ENCODE assay signal across 9 mouse cellular contexts in genomic region chr14:32598437-32599219, GRCm38 (mm10). TPM values are rescaled to one million over a fixed set of nuclear protein-coding genes. Genes with fewer than 3 reads are reported as not detected.
DNase-seq lines count a peak whose midpoint lies in the region; ATAC-seq and TF ChIP-seq lines count a peak whose summit lies in the region.
"Had no signal": no experiment of that assay in that cellular context is flagged by ENCODE, and none has a peak within 500 bp of the region (broad histone marks: within the 10 kb centered on the region; RNA-seq: fewer than 3 reads in every experiment).

No protein-coding gene starts in this region.

- no peak for TF ChIP-seq CTCF in lung, adult 2 months (IDR thresholded peaks at IDR 0.05; ENCODE audit: insufficient read depth, low read length)

- peaks cover 8% of the 10 kb centered on the region; the same call in 1 of the 2 replicates for H3K4me1 ChIP-seq in kidney, embryonic 14.5 days (ENCODE audit: control insufficient read depth, insufficient read depth, low read length)
- peaks cover 29% of the 10 kb centered on the region for H3K4me1 ChIP-seq in forebrain, embryonic 13.5 days
- H3K4me1 ChIP-seq in limb, embryonic 14.5 days (ENCODE audit: control insufficient read depth, insufficient read depth, low read length) = peaks cover 6% of the 10 kb centered on the region; the same call in 1 of the 2 replicates
- H3K4me1 ChIP-seq in neural tube, embryonic 15.5 days = peaks cover 41% of the 10 kb centered on the region
- no peaks in the 10 kb centered on the region for H3K4me1 ChIP-seq in lung, adult 2 months (ENCODE audit: control insufficient read depth, insufficient read depth, low read length)

- peaks cover 97% of the 10 kb centered on the region for H3K27me3 ChIP-seq in kidney, embryonic 14.5 days (ENCODE audit: control insufficient read depth, insufficient read depth, low read length)
- peaks cover 97% of the 10 kb centered on the region for H3K27me3 ChIP-seq in forebrain, embryonic 13.5 days
- H3K27me3 ChIP-seq in limb, embryonic 14.5 days (ENCODE audit: control insufficient read depth, insufficient read depth, low read length) = peaks cover 91% of the 10 kb centered on the region
- H3K27me3 ChIP-seq in neural tube, embryonic 15.5 days (replicated peaks) = peaks cover 88% of the 10 kb centered on the region

- DNase-seq in kidney, adult 11 months = no peak
- no peak for DNase-seq in limb, embryonic 14.5 days (ENCODE audit: low spot score)
- DNase-seq in cerebellum, adult 11-12 months = no peak
- no peak for DNase-seq in lung, adult 2 months
- DNase-seq: right cerebral cortex, adult 18-20 months had no signal

- no peak overlapping the region for H3K9ac ChIP-seq in kidney, embryonic 14.5 days (ENCODE audit: low read depth, low read length)
- H3K9ac ChIP-seq in forebrain, embryonic 13.5 days = no peak overlapping the region
- no peak overlapping the region for H3K9ac ChIP-seq in limb, embryonic 14.5 days (ENCODE audit: low read depth, low read length, severe bottlenecking)
- no peak overlapping the region for H3K9ac ChIP-seq in neural tube, embryonic 15.5 days (replicated peaks)

- WGBS in kidney, embryonic 14.5 days = 5% methylated on average over 23 of the region's 23 CpGs
- WGBS in forebrain, embryonic 13.5 days = 4% methylated on average over 23 of the region's 23 CpGs
- WGBS in limb, embryonic 14.5 days = 8% methylated on average over 23 of the region's 23 CpGs
- 3% methylated on average over 23 of the region's 23 CpGs for WGBS in neural tube, embryonic 15.5 days
- 12% methylated on average over 23 of the region's 23 CpGs for WGBS in lung, adult 2 months

- no peak overlapping the region for H3K4me2 ChIP-seq in kidney, embryonic 14.5 days (replicated peaks; ENCODE audit: low read depth, low read length)
- H3K4me2 ChIP-seq in forebrain, embryonic 13.5 days = peak overlapping the region; percentile 59; the same call in 1 of the 2 replicates
- H3K4me2 ChIP-seq in limb, embryonic 14.5 days (replicated peaks; ENCODE audit: low read depth, low read length, severe bottlenecking) = no peak overlapping the region
- peak overlapping the region; percentile 62 for H3K4me2 ChIP-seq in neural tube, embryonic 15.5 days

- H3K9me3 ChIP-seq in kidney, embryonic 14.5 days (ENCODE audit: control insufficient read depth, low read length) = no peaks in the 10 kb centered on the region
- H3K9me3 ChIP-seq in forebrain, embryonic 13.5 days (replicated peaks) = no peaks in the 10 kb centered on the region
- H3K9me3 ChIP-seq in limb, embryonic 14.5 days (ENCODE audit: control insufficient read depth, low read length) = no peaks in the 10 kb centered on the region
- H3K9me3 ChIP-seq in neural tube, embryonic 15.5 days (replicated peaks) = no peaks in the 10 kb centered on the region

- no peak for ATAC-seq in kidney, embryonic 14.5 days (ENCODE audit: low FRiP score, low TSS enrichment)
- no peak for ATAC-seq in forebrain, embryonic 13.5 days
- ATAC-seq in limb, embryonic 14.5 days (ENCODE audit: low FRiP score, low read depth) = no peak
- ATAC-seq in neural tube, embryonic 15.5 days (ENCODE audit: low FRiP score) = peak; percentile 70
- ATAC-seq: lung, postnatal 0 days had no signal

- peak overlapping the region; percentile 19; the same call in 1 of the 2 replicates for H3K4me3 ChIP-seq in kidney, embryonic 14.5 days (ENCODE audit: low read length)
- H3K4me3 ChIP-seq in forebrain, embryonic 13.5 days = peak overlapping the region; percentile 30; the same call in 1 of the 2 replicates
- H3K4me3 ChIP-seq in limb, embryonic 14.5 days (replicated peaks; ENCODE audit: low read length) = peak overlapping the region; percentile 26; the same call in 1 of the 2 replicates
- peak overlapping the region; percentile 39 for H3K4me3 ChIP-seq in neural tube, embryonic 15.5 days (replicated peaks)
- H3K4me3 ChIP-seq in lung, adult 2 months (replicated peaks; ENCODE audit: extremely low read depth, low read depth, low read length) = no peak overlapping the region

- no peak overlapping the region for H3K27ac ChIP-seq in kidney, embryonic 14.5 days (ENCODE audit: low read depth, low read length)
- no peak overlapping the region for H3K27ac ChIP-seq in forebrain, embryonic 13.5 days
- H3K27ac ChIP-seq in limb, embryonic 14.5 days (replicated peaks; ENCODE audit: low read depth, low read length) = no peak overlapping the region
- peak overlapping the region; percentile 84 for H3K27ac ChIP-seq in neural tube, embryonic 15.5 days (replicated peaks)

- TF ChIP-seq POLR2A in limb, embryonic 14.5 days (IDR thresholded peaks at IDR 0.05; ENCODE audit: borderline replicate concordance, extremely low read depth, insufficient read depth, insufficient read length) = no peak
- TF ChIP-seq POLR2A in lung, adult 2 months (IDR thresholded peaks at IDR 0.05; ENCODE audit: borderline replicate concordance, extremely low read depth, low read depth, low read length) = no peak

- H3K36me3 ChIP-seq in kidney, embryonic 14.5 days (ENCODE audit: control insufficient read depth, insufficient read depth, low read length) = no peaks in the 10 kb centered on the region
- H3K36me3 ChIP-seq in forebrain, embryonic 13.5 days (ENCODE audit: poor library complexity, severe bottlenecking) = no peaks in the 10 kb centered on the region
- H3K36me3 ChIP-seq in limb, embryonic 14.5 days (ENCODE audit: control insufficient read depth, insufficient read depth, low read length) = no peaks in the 10 kb centered on the region
- no peaks in the 10 kb centered on the region for H3K36me3 ChIP-seq in neural tube, embryonic 15.5 days

RNA-seq across cellular contexts. Expression of gene Prrxl1, which starts 0.6 kb away (rescaled TPM):
- 0.08 TPM in 1 of 2 replicates, not detected in the other for polyA plus RNA-seq in kidney, embryonic 14.5 days (2014; fragmentation: Nextera tagmentation; extraction: Ambion mirVana)
- 0.22 and 0.54 TPM in 2 replicates for polyA plus RNA-seq in forebrain, embryonic 13.5 days (2015; fragmentation: Nextera tagmentation; extraction: Ambion mirVana)
- polyA plus RNA-seq in limb, embryonic 14.5 days (2012; rRNA removed) = 0.09 and 0.20 TPM in 2 replicates
- polyA plus RNA-seq in limb, embryonic 14.5 days (2014; fragmentation: Nextera tagmentation; extraction: Ambion mirVana) = 0.25 TPM in 1 of 2 replicates, not detected in the other
- polyA plus RNA-seq in neural tube, embryonic 15.5 days (2015; fragmentation: Nextera tagmentation; extraction: Ambion mirVana) = 112 and 125 TPM in 2 replicates
- not detected in 2 replicates for polyA plus RNA-seq in lung, adult 2 months (2012; rRNA removed)

Comparison
In these comparisons a context has a peak if more than half of its experiments do, and no peak if none do; other contexts are left out.
1. H3K4me2 ChIP-seq: peak in forebrain, embryonic 13.5 days (single experiment) and neural tube, embryonic 15.5 days (single experiment); none in kidney, embryonic 14.5 days (single experiment) and limb, embryonic 14.5 days (single experiment).
2. RNA of gene Prrxl1, which starts 0.6 kb away (polyA plus RNA-seq): 112 to 125 TPM in neural tube, embryonic 15.5 days; 0.22 to 0.54 TPM in forebrain, embryonic 13.5 days, 0.09 to 0.25 TPM in limb, embryonic 14.5 days, 0.08 TPM in kidney, embryonic 14.5 days and not detected in lung, adult 2 months; every median in the first group is over 10 times any median in the second.